Mouse (Mus musculus): ENCODE measurements around the gene Nupr1.

DNA sequence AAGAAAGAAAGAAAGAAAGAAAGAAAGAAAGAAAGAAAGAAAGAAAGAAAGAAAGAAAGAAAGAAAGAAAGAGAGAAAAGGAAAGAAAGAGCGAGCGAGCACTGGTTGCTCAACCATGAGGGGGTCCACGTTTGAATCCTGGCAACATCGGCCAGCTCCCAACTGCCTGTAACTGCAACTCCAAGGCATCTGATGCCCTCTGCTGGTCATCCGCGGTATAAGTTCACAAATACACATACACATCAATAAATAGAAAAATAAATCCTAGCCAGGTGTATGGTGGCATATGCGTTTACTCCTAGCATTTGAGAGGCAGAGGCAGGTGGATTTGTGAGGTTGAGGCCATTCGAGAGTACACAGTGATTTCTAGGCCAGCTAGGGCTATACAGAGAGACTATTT is 53.7 kb downstream of the Nupr1 start:
- TF ChIP-seq MXI1 (IDR thresholded peaks at IDR 0.05; ENCODE audit: low read depth, low read length) (no peak), SIN3A (IDR thresholded peaks at IDR 0.05; ENCODE audit: low read length) (0 out of 2 replicates have a peak, but pooled peaks have one; percentile 46), CHD1 (IDR thresholded peaks at IDR 0.05; ENCODE audit: low read depth, low read length) (no peak), NELFE (IDR thresholded peaks at IDR 0.05; ENCODE audit: low read depth, low read length) (no peak), RAD21 (IDR thresholded peaks at IDR 0.05; ENCODE audit: low read depth, low read length) (peak; percentile 78), CTCF (IDR thresholded peaks at IDR 0.05 in 2 of 3, conservative IDR thresholded peaks at IDR 0.05 in 1 of 3; ENCODE audit: control insufficient read depth in 1 of 3, insufficient read depth in 1 of 3, low read depth in 2 of 3, low read length in 3 of 3, poor library complexity in 1 of 3, severe bottlenecking in 1 of 3) (peak; percentile 80 to 89 (median 83)), MEF2A (IDR thresholded peaks at IDR 0.05; ENCODE audit: extremely low read depth, insufficient replicate concordance, low read depth, low read length, poor library complexity, severe bottlenecking) (no peak), POLR2A (IDR thresholded peaks at IDR 0.05; ENCODE audit: control insufficient read depth in 1 of 2, insufficient read depth in 1 of 2, low read depth in 1 of 2, low read length in 2 of 2, poor library complexity in 1 of 2) (no peak), MAX (IDR thresholded peaks at IDR 0.05; ENCODE audit: low read length) (no peak), UBTF (IDR thresholded peaks at IDR 0.05; ENCODE audit: borderline replicate concordance, insufficient read depth, low read depth, low read length) (no peak), USF2 (IDR thresholded peaks at IDR 0.05; ENCODE audit: borderline replicate concordance in 1 of 2, insufficient read depth in 1 of 2, low read depth in 1 of 2, low read length in 2 of 2) (no peak), ETS1 (IDR thresholded peaks at IDR 0.05; ENCODE audit: low read depth, low read length) (no peak)

Measured in MEL (cell line).